Mouse (Mus musculus) forebrain, embryonic 13.5 days (tissue): ENCODE measurements at regions not wholly inside any gene's neighbourhood (a gene's known extent, or its start where the extent isn't known, plus 50 kb on each side); places are given as distances from the start of the nearest gene placed in this dataset.

Source experiments
- ATAC-seq: fragments of 200-750 bp; cut with Nextera tagmentation; 2 replicates; pipeline ENCODE4 v1.8.0; 2017
- H3K27ac ChIP-seq: fragments of 300-500 bp; sonication (generic); 2 replicates; pipeline ENCODE4 v1.5.1; 2015; ENCODE audit warnings: inconsistent platforms, mild to moderate bottlenecking, moderate library complexity
- H3K27me3 ChIP-seq: fragments of 300-500 bp; sonication (generic); 2 replicates; pipeline ENCODE4 v1.6.1; 2015; ENCODE audit warnings: mild to moderate bottlenecking, inconsistent platforms
- H3K36me3 ChIP-seq: fragments of 300-500 bp; sonication (generic); 2 replicates; pipeline ENCODE4 v1.6.1; 2015; ENCODE audit warnings: mild to moderate bottlenecking, inconsistent platforms; ENCODE audit not compliant: poor library complexity, severe bottlenecking
- H3K4me1 ChIP-seq: fragments of 300-500 bp; sonication (generic); 2 replicates; pipeline ENCODE4 v1.6.1; 2015; ENCODE audit warnings: inconsistent platforms
- H3K4me2 ChIP-seq: fragments of 300-500 bp; sonication (generic); 2 replicates; pipeline ENCODE4 v1.6.1; 2015; ENCODE audit warnings: inconsistent platforms, mild to moderate bottlenecking, moderate library complexity
- H3K4me3 ChIP-seq: fragments of 300-500 bp; sonication (generic); 2 replicates; pipeline ENCODE4 v1.5.1; 2015; ENCODE audit warnings: mild to moderate bottlenecking, inconsistent platforms
- H3K9ac ChIP-seq: fragments of 300-500 bp; sonication (generic); 2 replicates; pipeline ENCODE4 v1.6.1; 2015; ENCODE audit warnings: mild to moderate bottlenecking, inconsistent platforms
- H3K9me3 ChIP-seq: fragments of 300-500 bp; sonication (generic); replicated peaks from 2 replicates; pipeline ENCODE4 v1.6.1; 2016; ENCODE audit warnings: inconsistent platforms
- WGBS: fragments of 180-500 bp; shearing (Covaris S2); methylation state at CpG from one replicate; pipeline ENCODE4 v1.1.7; 2015; 5-methylcytosine and 5-hydroxymethylcytosine counted together

GRCm38 (mm10) chr1:194878440-194878839, 60.2 kb upstream of the Cd34 start:
- H3K4me1 ChIP-seq = 0 out of 2 replicates have a peak, but pooled peaks cover 4% of the 10 kb centered on the region
- H3K27ac ChIP-seq = no peak overlapping the region
- no peak for ATAC-seq
- H3K9ac ChIP-seq = no peak overlapping the region
- no peak overlapping the region for H3K4me3 ChIP-seq
- H3K4me2 ChIP-seq = no peak overlapping the region
- no peaks in the 10 kb centered on the region for H3K36me3 ChIP-seq
- no peaks in the 10 kb centered on the region for H3K27me3 ChIP-seq
- H3K9me3 ChIP-seq = no peaks in the 10 kb centered on the region
- 65% methylated on average over 2 of the region's 2 CpGs for WGBS

GRCm38 (mm10) chr1:194879324-194880233, 59.0 kb upstream of the Cd34 start:
- peak; percentile 94 for ATAC-seq
- H3K9ac ChIP-seq = no peak overlapping the region
- 24% methylated on average over 22 of the region's 22 CpGs for WGBS

GRCm38 (mm10) chr1:194881556-194882223, 56.9 kb upstream of the Cd34 start:
- Histone ChIP-seq H3K9ac (no peak overlapping the region), H3K27ac (no peak overlapping the region), H3K9me3 (no peaks in the 10 kb centered on the region), H3K4me1 (0 out of 2 replicates have a peak, but pooled peaks cover 4% of the 10 kb centered on the region), H3K27me3 (no peaks in the 10 kb centered on the region), H3K4me3 (no peak overlapping the region), H3K4me2 (no peak overlapping the region), H3K36me3 (no peaks in the 10 kb centered on the region)
- no peak for ATAC-seq

More at GRCm38 (mm10) chr1:194879324-194880233, 59.0 kb upstream of the Cd34 start:
- Histone ChIP-seq H3K9me3 (no peaks in the 10 kb centered on the region), H3K27ac (no peak overlapping the region), H3K36me3 (no peaks in the 10 kb centered on the region), H3K27me3 (no peaks in the 10 kb centered on the region), H3K4me1 (0 out of 2 replicates have a peak, but pooled peaks cover 4% of the 10 kb centered on the region), H3K4me3 (no peak overlapping the region), H3K4me2 (peak overlapping the region; percentile 39)

- Histone ChIP-seq H3K36me3 (no peaks in the 10 kb centered on the region), H3K4me3 (no peak overlapping the region), H3K9ac (no peak overlapping the region), H3K9me3 (no peaks in the 10 kb centered on the region), H3K27ac (no peak overlapping the region), H3K27me3 (no peaks in the 10 kb centered on the region), H3K4me1 (no peaks in the 10 kb centered on the region), H3K4me2 (no peak overlapping the region)
- ATAC-seq = no peak
- WGBS = 75% methylated on average over 5 of the region's 5 CpGs
Observed at GRCm38 (mm10) chr1:194885071-194885686, 53.4 kb upstream of the Cd34 start.

- no peak for ATAC-seq
- no peaks in the 10 kb centered on the region for H3K4me1 ChIP-seq
- no peak overlapping the region for H3K4me3 ChIP-seq
- no peaks in the 10 kb centered on the region for H3K27me3 ChIP-seq
- H3K9ac ChIP-seq = no peak overlapping the region
- H3K9me3 ChIP-seq = no peaks in the 10 kb centered on the region
- no peaks in the 10 kb centered on the region for H3K36me3 ChIP-seq
- 84% methylated on average over 5 of the region's 5 CpGs for WGBS
- H3K27ac ChIP-seq = no peak overlapping the region
- no peak overlapping the region for H3K4me2 ChIP-seq
Observed at GRCm38 (mm10) chr1:194885687-194886077, 52.9 kb upstream of the Cd34 start.
